Mouse (Mus musculus): ENCODE measurements around the gene Tomm20. TPM values are rescaled to one million over a fixed set of nuclear protein-coding genes. Genes with fewer than 3 reads are reported as not detected.

Gene Tomm20
- polyA plus RNA-seq, 1 experiment = 432 TPM

- no peak overlapping the region for H3K4me3 ChIP-seq (ENCODE audit: control insufficient read depth, insufficient read depth, low read length)
- WGBS = 65% methylated on average over 1 of the region's 1 CpGs
- no peaks in the 10 kb centered on the region for H3K27me3 ChIP-seq (ENCODE audit: control insufficient read depth, insufficient read depth, low read length)
- TF ChIP-seq POLR2A (IDR thresholded peaks at IDR 0.05; ENCODE audit: control insufficient read depth, extremely low read depth, insufficient read depth, low read length, poor library complexity) = no peak
- TF ChIP-seq CTCF (IDR thresholded peaks at IDR 0.05; ENCODE audit: borderline replicate concordance, control insufficient read depth, extremely low read depth, insufficient read depth, low read length, poor library complexity) = no peak
- no peaks in the 10 kb centered on the region for H3K36me3 ChIP-seq (ENCODE audit: control insufficient read depth, insufficient read depth, low read length)
- H3K27ac ChIP-seq (ENCODE audit: control insufficient read depth, insufficient read depth, low read length) = no peak overlapping the region
- DNase-seq = peak; percentile 34
- no peaks in the 10 kb centered on the region for H3K4me1 ChIP-seq (replicated peaks; ENCODE audit: control insufficient read depth, insufficient read depth, low read length)
These were observed 18.6 kb downstream of the Tomm20 start for GRCm38 (mm10) chr8:126927058-126927457.

- Histone ChIP-seq H3K27ac (ENCODE audit: control insufficient read depth, insufficient read depth, low read length) (no peak overlapping the region), H3K27me3 (ENCODE audit: control insufficient read depth, insufficient read depth, low read length) (no peaks in the 10 kb centered on the region), H3K4me3 (ENCODE audit: control insufficient read depth, insufficient read depth, low read length) (no peak overlapping the region), H3K4me1 (replicated peaks; ENCODE audit: control insufficient read depth, insufficient read depth, low read length) (no peaks in the 10 kb centered on the region), H3K36me3 (ENCODE audit: control insufficient read depth, insufficient read depth, low read length) (no peaks in the 10 kb centered on the region)
- no peak for DNase-seq
- no peak for TF ChIP-seq CTCF (IDR thresholded peaks at IDR 0.05; ENCODE audit: borderline replicate concordance, control insufficient read depth, extremely low read depth, insufficient read depth, low read length, poor library complexity)
- no peak for TF ChIP-seq POLR2A (IDR thresholded peaks at IDR 0.05; ENCODE audit: control insufficient read depth, extremely low read depth, insufficient read depth, low read length, poor library complexity)
- WGBS = 99% methylated on average over 7 of the region's 7 CpGs
These were observed 22.7 kb downstream of the Tomm20 start for GRCm38 (mm10) chr8:126922981-126923380.

GRCm38 (mm10) chr8:126921432-126921831 is 24.2 kb downstream of the Tomm20 start:
- Histone ChIP-seq H3K27ac (ENCODE audit: control insufficient read depth, insufficient read depth, low read length) (no peak overlapping the region), H3K4me1 (replicated peaks; ENCODE audit: control insufficient read depth, insufficient read depth, low read length) (no peaks in the 10 kb centered on the region), H3K36me3 (ENCODE audit: control insufficient read depth, insufficient read depth, low read length) (no peaks in the 10 kb centered on the region), H3K27me3 (ENCODE audit: control insufficient read depth, insufficient read depth, low read length) (no peaks in the 10 kb centered on the region), H3K4me3 (ENCODE audit: control insufficient read depth, insufficient read depth, low read length) (no peak overlapping the region)
- DNase-seq = no peak
- 97% methylated on average over 3 of the region's 3 CpGs for WGBS
- TF ChIP-seq POLR2A (IDR thresholded peaks at IDR 0.05; ENCODE audit: control insufficient read depth, extremely low read depth, insufficient read depth, low read length, poor library complexity) (no peak), CTCF (IDR thresholded peaks at IDR 0.05; ENCODE audit: borderline replicate concordance, control insufficient read depth, extremely low read depth, insufficient read depth, low read length, poor library complexity) (no peak)

GRCm38 (mm10) chr8:126920845-126921244 is 24.8 kb downstream of the Tomm20 start:
- H3K4me3 ChIP-seq (ENCODE audit: control insufficient read depth, insufficient read depth, low read length) = no peak overlapping the region
- 44% methylated on average over 3 of the region's 3 CpGs for WGBS
- DNase-seq = peak; percentile 68
- no peaks in the 10 kb centered on the region for H3K27me3 ChIP-seq (ENCODE audit: control insufficient read depth, insufficient read depth, low read length)
- TF ChIP-seq POLR2A (IDR thresholded peaks at IDR 0.05; ENCODE audit: control insufficient read depth, extremely low read depth, insufficient read depth, low read length, poor library complexity) (no peak), CTCF (IDR thresholded peaks at IDR 0.05; ENCODE audit: borderline replicate concordance, control insufficient read depth, extremely low read depth, insufficient read depth, low read length, poor library complexity) (peak; percentile 56; the same call in 1 of the 2 replicates)
- H3K36me3 ChIP-seq (ENCODE audit: control insufficient read depth, insufficient read depth, low read length) = no peaks in the 10 kb centered on the region
- H3K27ac ChIP-seq (ENCODE audit: control insufficient read depth, insufficient read depth, low read length) = no peak overlapping the region
- no peaks in the 10 kb centered on the region for H3K4me1 ChIP-seq (replicated peaks; ENCODE audit: control insufficient read depth, insufficient read depth, low read length)

GRCm38 (mm10) chr8:126920386-126920785 is 25.3 kb downstream of the Tomm20 start:
- no peaks in the 10 kb centered on the region for H3K4me1 ChIP-seq (replicated peaks; ENCODE audit: control insufficient read depth, insufficient read depth, low read length)
- 53% methylated on average over 6 of the region's 6 CpGs for WGBS
- no peak for DNase-seq
- no peaks in the 10 kb centered on the region for H3K36me3 ChIP-seq (ENCODE audit: control insufficient read depth, insufficient read depth, low read length)
- no peak overlapping the region for H3K4me3 ChIP-seq (ENCODE audit: control insufficient read depth, insufficient read depth, low read length)
- H3K27me3 ChIP-seq (ENCODE audit: control insufficient read depth, insufficient read depth, low read length) = no peaks in the 10 kb centered on the region
- no peak overlapping the region for H3K27ac ChIP-seq (ENCODE audit: control insufficient read depth, insufficient read depth, low read length)
- no peak for TF ChIP-seq POLR2A (IDR thresholded peaks at IDR 0.05; ENCODE audit: control insufficient read depth, extremely low read depth, insufficient read depth, low read length, poor library complexity)
- TF ChIP-seq CTCF (IDR thresholded peaks at IDR 0.05; ENCODE audit: borderline replicate concordance, control insufficient read depth, extremely low read depth, insufficient read depth, low read length, poor library complexity) = no peak

GRCm38 (mm10) chr8:126919703-126920102 is 25.9 kb downstream of the Tomm20 start:
- H3K4me3 ChIP-seq (ENCODE audit: control insufficient read depth, insufficient read depth, low read length) = no peak overlapping the region
- no peaks in the 10 kb centered on the region for H3K4me1 ChIP-seq (replicated peaks; ENCODE audit: control insufficient read depth, insufficient read depth, low read length)
- 91% methylated on average over 5 of the region's 5 CpGs for WGBS
- H3K27ac ChIP-seq (ENCODE audit: control insufficient read depth, insufficient read depth, low read length) = no peak overlapping the region
- DNase-seq = no peak
- no peak for TF ChIP-seq POLR2A (IDR thresholded peaks at IDR 0.05; ENCODE audit: control insufficient read depth, extremely low read depth, insufficient read depth, low read length, poor library complexity)
- TF ChIP-seq CTCF (IDR thresholded peaks at IDR 0.05; ENCODE audit: borderline replicate concordance, control insufficient read depth, extremely low read depth, insufficient read depth, low read length, poor library complexity) = no peak
- no peaks in the 10 kb centered on the region for H3K27me3 ChIP-seq (ENCODE audit: control insufficient read depth, insufficient read depth, low read length)
- H3K36me3 ChIP-seq (ENCODE audit: control insufficient read depth, insufficient read depth, low read length) = no peaks in the 10 kb centered on the region

GRCm38 (mm10) chr8:126919255-126919654 is 26.4 kb downstream of the Tomm20 start:
- Histone ChIP-seq H3K36me3 (ENCODE audit: control insufficient read depth, insufficient read depth, low read length) (no peaks in the 10 kb centered on the region), H3K27ac (ENCODE audit: control insufficient read depth, insufficient read depth, low read length) (no peak overlapping the region), H3K4me1 (replicated peaks; ENCODE audit: control insufficient read depth, insufficient read depth, low read length) (no peaks in the 10 kb centered on the region), H3K4me3 (ENCODE audit: control insufficient read depth, insufficient read depth, low read length) (no peak overlapping the region), H3K27me3 (ENCODE audit: control insufficient read depth, insufficient read depth, low read length) (no peaks in the 10 kb centered on the region)
- no peak for TF ChIP-seq POLR2A (IDR thresholded peaks at IDR 0.05; ENCODE audit: control insufficient read depth, extremely low read depth, insufficient read depth, low read length, poor library complexity)
- no peak for TF ChIP-seq CTCF (IDR thresholded peaks at IDR 0.05; ENCODE audit: borderline replicate concordance, control insufficient read depth, extremely low read depth, insufficient read depth, low read length, poor library complexity)
- DNase-seq = no peak
- 89% methylated on average over 2 of the region's 2 CpGs for WGBS
